Mouse (Mus musculus) heart, adult 18-20 months (tissue): ENCODE results near the gene H2afx. TPM values are rescaled to one million over a fixed set of nuclear protein-coding genes. Genes with fewer than 3 reads are reported as not detected.

ENCODE experiments used
- DNase-seq, 2 experiments: peaks; one replicate each; pipeline ENCODE4 v3.0.0; 2021 to 2022; ENCODE audit warnings: mixed read lengths in 1 of 2
- microRNA-seq, 2 experiments: library from miRNA; unstranded; fragments of <30 nt; microRNA quantifications; one replicate each; pipeline ENCODE4 v1.2.0; 2022
- total RNA-seq, 2 experiments: library from RNA; stranded (reverse); gene quantifications; 2 replicates each; pipeline ENCODE4 v1.2.3; 2021

Gene H2afx
- total RNA-seq, 2 experiments from 2014 or later = 10.7 TPM

- DNase-seq = peak; percentile 99 to 100
These were observed 44.8 kb downstream of the H2afx start, which contains the start of gene Hyou1 for GRCm38 (mm10) chr9:44379054-44379834. Gene Hyou1 (plus strand): TSS chr9:44379490.

DNA sequence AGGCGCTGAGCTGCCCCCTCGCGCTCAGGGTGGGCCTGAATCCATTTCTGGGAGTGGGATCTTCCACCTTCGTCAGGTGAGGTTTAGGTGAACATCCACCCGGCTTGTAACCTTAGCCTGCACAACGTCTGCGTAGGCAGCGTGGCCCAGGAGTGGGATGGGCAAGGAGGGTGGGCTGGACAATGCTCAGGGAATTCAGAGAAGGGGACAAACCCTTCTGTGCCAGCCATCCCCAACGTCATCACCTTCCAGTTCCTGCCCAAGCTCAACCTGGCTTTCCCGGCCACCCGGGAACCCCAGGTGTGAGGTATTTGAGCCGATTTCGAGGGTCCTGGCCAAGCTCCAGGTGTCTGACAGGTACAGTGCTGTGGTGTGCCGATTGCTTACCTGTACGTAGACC, 45.4 kb downstream of the H2afx start:
- no peak for DNase-seq

GRCm38 (mm10) chr9:44384596-44384995, 50.1 kb downstream of the H2afx start:
- no peak for DNase-seq

Small RNA genes within 50 kb of the gene (microRNA-seq; reads per million reads assigned to microRNA genes)
- gene Gm44335 = 0 reads per million in 2 experiments

Other genes with a start within 250 kb of the H2afx start
- not detected for gene Mfrp, start 233.0 kb upstream of the H2afx start, total RNA-seq
- gene C1qtnf5, start 227.4 kb upstream of the H2afx start, total RNA-seq = 1 to 10 TPM; 5.6 to 5.9 TPM
- under 1 TPM in 1 of 2 experiments, not detected in 1; 0.37 TPM for gene Gm49380, start 221.2 kb upstream of the H2afx start, total RNA-seq
- gene Rnf26, start 221.2 kb upstream of the H2afx start, total RNA-seq = 1 to 10 TPM; 5.9 to 6.0 TPM
- gene Mcam, start 200.2 kb upstream of the H2afx start, total RNA-seq = 10 to 100 TPM; 31.0 to 38.6 TPM
- gene Cbl, start 100.6 kb upstream of the H2afx start, total RNA-seq = 10 to 100 TPM; 18.0 to 18.5 TPM
- 1 to 10 TPM in 1 of 2 experiments, not detected in 1; 1.7 TPM for gene Ccdc153, start 94.0 kb upstream of the H2afx start, total RNA-seq
- 1 to 10 TPM; 4.6 to 5.4 TPM for gene Pdzd3, start 83.2 kb upstream of the H2afx start, total RNA-seq
- 10 to 100 TPM; 21.7 to 25.6 TPM for gene Nlrx1, start 66.1 kb upstream of the H2afx start, total RNA-seq
- gene Abcg4, start 46.1 kb upstream of the H2afx start, total RNA-seq = under 1 TPM; 0.30 to 0.85 TPM
- gene Hinfp, start 29.0 kb upstream of the H2afx start, total RNA-seq = 1 to 10 TPM; 8.1 TPM
- 10 to 100 TPM; 13.7 to 19.6 TPM for gene C2cd2l, start 14.4 kb upstream of the H2afx start, total RNA-seq
- 10 to 100 TPM; 17.8 to 18.2 TPM for gene Dpagt1, start 8.7 kb upstream of the H2afx start, total RNA-seq
- gene Hmbs, start 9.5 kb downstream of the H2afx start, total RNA-seq = 10 to 100 TPM; 50.0 to 50.8 TPM
- gene Vps11, start 27.0 kb downstream of the H2afx start, total RNA-seq = 10 to 100 TPM; 14.4 to 18.3 TPM
- 10 to 100 TPM; 46.6 to 65.5 TPM for gene Hyou1, start 44.8 kb downstream of the H2afx start, total RNA-seq
- gene Slc37a4, start 62.2 kb downstream of the H2afx start, total RNA-seq = 10 to 100 TPM; 17.8 to 20.3 TPM
- gene Rps25, start 72.4 kb downstream of the H2afx start, total RNA-seq = 100 to 1,000 TPM; 788 to 877 TPM
- gene Trappc4, start 72.9 kb downstream of the H2afx start, total RNA-seq = 10 to 100 TPM; 42.0 to 43.6 TPM
- gene Ccdc84, start 83.9 kb downstream of the H2afx start, total RNA-seq = 1 to 10 TPM; 5.0 to 6.0 TPM
- not detected for gene Foxr1, start 106.4 kb downstream of the H2afx start, total RNA-seq
- gene Upk2, start 120.3 kb downstream of the H2afx start, total RNA-seq = not detected
- gene Bcl9l, start 148.1 kb downstream of the H2afx start, total RNA-seq = 10 to 100 TPM; 36.2 to 41.7 TPM
- 1 to 10 TPM in 1 of 2 experiments, under 1 TPM in 1; 0.37 to 2.8 TPM for gene Cxcr5, start 227.2 kb downstream of the H2afx start, total RNA-seq